In genomic region chr12:36724297-36724696, GRCm38 (mm10) we compare ENCODE assay signal across 22 mouse cellular contexts.
DNase-seq lines count a peak whose midpoint lies in the region; TF ChIP-seq lines count a peak whose summit lies in the region.
"Had no signal": no experiment of that assay in that cellular context is flagged by ENCODE, and none has a peak within 500 bp of the region (broad histone marks: within the 10 kb centered on the region; RNA-seq: fewer than 3 reads in every experiment).

No protein-coding gene starts in this region.

- no peak overlapping the region for H3K9ac ChIP-seq in heart, adult 2 months (ENCODE audit: low read depth, low read length)
- no peak overlapping the region for H3K9ac ChIP-seq in CH12.LX (ENCODE audit: insufficient read depth, low read depth)
- H3K9ac ChIP-seq: embryonic facial prominence, embryonic 12.5 days; forebrain, embryonic 12.5 days; heart, embryonic 12.5 days; heart, embryonic 15.5 days; hindbrain, embryonic 13.5 days; intestine, embryonic 15.5 days had no signal

- no peak for TF ChIP-seq POLR2A in heart, adult 2 months (IDR thresholded peaks at IDR 0.05; ENCODE audit: insufficient read depth, low read depth, low read length)
- no peak for TF ChIP-seq POLR2A in CH12.LX (IDR thresholded peaks at IDR 0.05; ENCODE audit: low read depth, low read length)

- H3K36me3 ChIP-seq in heart, adult 2 months (ENCODE audit: control insufficient read depth, insufficient read depth, low read length): peaks cover 4% of the 10 kb centered on the region
- H3K36me3 ChIP-seq in CH12.LX (replicated peaks in 1 of 2; ENCODE audit: control insufficient read depth in 1 of 2, insufficient read depth in 1 of 2, low read length in 1 of 2): no peaks in the 10 kb centered on the region
- H3K36me3 ChIP-seq: embryonic facial prominence, embryonic 12.5 days; forebrain, embryonic 12.5 days; heart, embryonic 12.5 days; heart, embryonic 15.5 days; hindbrain, embryonic 10.5 days; hindbrain, embryonic 13.5 days; intestine, embryonic 15.5 days had no signal

- H3K4me3 ChIP-seq in heart, adult 2 months: no peak overlapping the region
- H3K4me3 ChIP-seq in CH12.LX (replicated peaks in 1 of 3; ENCODE audit: low read depth in 2 of 3, low read length in 2 of 3, poor library complexity in 1 of 3): no peak overlapping the region
- H3K4me3 ChIP-seq: embryonic facial prominence, embryonic 12.5 days; erythroblast, embryonic 14.5 days; forebrain, embryonic 12.5 days; heart, embryonic 12.5 days; heart, embryonic 15.5 days; hindbrain, embryonic 10.5 days; hindbrain, embryonic 13.5 days; intestine, embryonic 15.5 days had no signal

- in situ Hi-C loops in CH12.LX (cut with MboI; ENCODE audit: low pct_ligation_motif_present, low pct_unique_long_range_greater_than_20kb, low sequenced_read_pairs): loop anchor here (10.0 kb wide), 1 partner anchor 211 kb away; no protein-coding TSS in a partner anchor

- H3K4me2 ChIP-seq in CH12.LX (ENCODE audit: insufficient read depth, low read depth, poor library complexity, severe bottlenecking): peak overlapping the region; percentile 50; the same call in 1 of the 2 replicates
- H3K4me2 ChIP-seq: embryonic facial prominence, embryonic 12.5 days; forebrain, embryonic 12.5 days; heart, embryonic 12.5 days; heart, embryonic 15.5 days; hindbrain, embryonic 13.5 days; intestine, embryonic 15.5 days had no signal

- no peak for TF ChIP-seq EP300 in heart, adult 2 months (IDR thresholded peaks at IDR 0.05; ENCODE audit: insufficient read depth, low read depth, low read length)
- TF ChIP-seq EP300 in CH12.LX (IDR thresholded peaks at IDR 0.05; ENCODE audit: low read length): peak; percentile 92

- no peak for TF ChIP-seq CTCF in heart, adult 2 months (IDR thresholded peaks at IDR 0.05)
- TF ChIP-seq CTCF in CH12.LX (conservative IDR thresholded peaks at IDR 0.05 in 1 of 2, IDR thresholded peaks at IDR 0.05 in 1 of 2; ENCODE audit: low read depth in 2 of 2, low read length in 2 of 2): no peak

- no peak for DNase-seq in heart, adult 2 months
- no peak for DNase-seq in heart, adult 9 months (ENCODE audit: low spot score in 2 of 2)
- peak; percentile 84 for DNase-seq in CH12.LX (ENCODE audit: extremely low read depth)
- peak; percentile 3 for DNase-seq in ZHBTc4 (ENCODE audit: low read depth, low spot score)
- no peak for DNase-seq in frontal cortex, postnatal 10 days (ENCODE audit: low spot score in 2 of 2)
- DNase-seq in layer of hippocampus, postnatal 36 days: no peak
- DNase-seq: adrenal gland, postnatal 10 days; adrenal gland, postnatal 36 days; cerebellum, adult 18-20 months; cerebellum, adult 9-10 months; cerebellum, postnatal 14 days; gastrocnemius, postnatal 36 days; heart, postnatal 10 days; heart, postnatal 36 days had no signal

- intact Hi-C loops in heart, adult 2 months (cut with DNase I): loop anchor here (5.0 kb wide), 2 partner anchors 58 to 193 kb away; no protein-coding TSS in a partner anchor

- no peaks in the 10 kb centered on the region for H3K9me3 ChIP-seq in CH12.LX (replicated peaks; ENCODE audit: low read length)
- H3K9me3 ChIP-seq: embryonic facial prominence, embryonic 12.5 days; forebrain, embryonic 12.5 days; heart, embryonic 12.5 days; heart, embryonic 15.5 days; hindbrain, embryonic 10.5 days; hindbrain, embryonic 13.5 days; intestine, embryonic 15.5 days had no signal

- dilution Hi-C loops in CH12.LX (cut with MboI; ENCODE audit: extremely low pct_ligation_motif_present, extremely low pct_unique_long_range_greater_than_20kb, low sequenced_read_pairs): no loop called here

- H3K27me3 ChIP-seq in heart, adult 2 months (ENCODE audit: control insufficient read depth, insufficient read depth, low read length): no peaks in the 10 kb centered on the region
- no peaks in the 10 kb centered on the region for H3K27me3 ChIP-seq in CH12.LX (replicated peaks)
- H3K27me3 ChIP-seq: embryonic facial prominence, embryonic 12.5 days; forebrain, embryonic 12.5 days; heart, embryonic 12.5 days; heart, embryonic 15.5 days; hindbrain, embryonic 13.5 days; intestine, embryonic 15.5 days had no signal

- 72% methylated on average over 4 of the region's 4 CpGs for WGBS in heart, adult 2 months

- no peak; the same call in 1 of the 2 replicates for TF ChIP-seq RAD21 in CH12.LX (IDR thresholded peaks at IDR 0.05; ENCODE audit: low read depth, low read length)

- peak overlapping the region; percentile 4; the same call in 1 of the 2 replicates for H3K27ac ChIP-seq in heart, adult 2 months
- peak overlapping the region; percentile 68 for H3K27ac ChIP-seq in CH12.LX (ENCODE audit: insufficient read depth, low read depth)
- H3K27ac ChIP-seq: embryonic facial prominence, embryonic 12.5 days; forebrain, embryonic 12.5 days; heart, embryonic 15.5 days; hindbrain, embryonic 10.5 days; hindbrain, embryonic 13.5 days; intestine, embryonic 15.5 days had no signal

- H3K4me1 ChIP-seq in heart, adult 2 months (ENCODE audit: control insufficient read depth, insufficient read depth, low read length): peaks cover 5% of the 10 kb centered on the region
- H3K4me1 ChIP-seq in CH12.LX (ENCODE audit: control insufficient read depth in 1 of 2, insufficient read depth in 2 of 2): peaks cover 2 to 34% of the 10 kb centered on the region in 2 experiments; a peak in 3 of 4 replicates
- H3K4me1 ChIP-seq: forebrain, embryonic 12.5 days; intestine, embryonic 15.5 days had no signal

- no peaks in the 10 kb centered on the region for H3K79me2 ChIP-seq in heart, adult 2 months (replicated peaks; ENCODE audit: control insufficient read depth, insufficient read depth, low read length)
- no peaks in the 10 kb centered on the region for H3K79me2 ChIP-seq in CH12.LX (replicated peaks; ENCODE audit: control insufficient read depth, extremely low read depth, insufficient read depth, poor library complexity, severe bottlenecking)

TF ChIP-seq in CH12.LX, 34 proteins besides CTCF, POLR2A, EP300 and RAD21:
- TF ChIP-seq MEF2A (IDR thresholded peaks at IDR 0.05; ENCODE audit: borderline replicate concordance, low read depth, low read length) (0 out of 2 replicates have a peak, but pooled peaks have one; percentile 40), TCF12 (IDR thresholded peaks at IDR 0.05; ENCODE audit: low read depth, low read length) (peak; percentile 84), MAZ (IDR thresholded peaks at IDR 0.05; ENCODE audit: low read depth, low read length) (no peak), ZMIZ1 (IDR thresholded peaks at IDR 0.05; ENCODE audit: low read depth, low read length) (no peak), JUN (IDR thresholded peaks at IDR 0.05; ENCODE audit: insufficient read depth, low read depth, low read length) (0 out of 2 replicates have a peak, but pooled peaks have one; percentile 2), KAT2A (IDR thresholded peaks at IDR 0.05; ENCODE audit: insufficient replicate concordance, low read length) (0 out of 2 replicates have a peak, but pooled peaks have one; percentile 66), NELFE (IDR thresholded peaks at IDR 0.05; ENCODE audit: low read depth, low read length) (no peak), JUND (conservative IDR thresholded peaks at IDR 0.05; ENCODE audit: low read depth, low read length) (peak; percentile 63; the same call in 1 of the 2 replicates), MAX (IDR thresholded peaks at IDR 0.05; ENCODE audit: low read length) (0 out of 2 replicates have a peak, but pooled peaks have one; percentile 47), CHD2 (IDR thresholded peaks at IDR 0.05; ENCODE audit: low read length) (0 out of 2 replicates have a peak, but pooled peaks have one; percentile 26), MAFK (IDR thresholded peaks at IDR 0.05; ENCODE audit: insufficient replicate concordance, low read length) (peak; percentile 64; the same call in 1 of the 2 replicates), MYC (IDR thresholded peaks at IDR 0.05; ENCODE audit: low read depth, low read length) (peak; percentile 41; the same call in 1 of the 2 replicates), ETS1 (conservative IDR thresholded peaks at IDR 0.05; ENCODE audit: low read depth, low read length) (peak; percentile 84), E2F4 (IDR thresholded peaks at IDR 0.05; ENCODE audit: insufficient replicate concordance, low read depth, low read length) (no peak), RCOR1 (conservative IDR thresholded peaks at IDR 0.05; ENCODE audit: low read depth, low read length) (peak; percentile 50; the same call in 1 of the 2 replicates), SMC3 (IDR thresholded peaks at IDR 0.05; ENCODE audit: low read depth, low read length) (no peak), BHLHE40 (IDR thresholded peaks at IDR 0.05; ENCODE audit: low read depth, low read length) (peak; percentile 91), IRF4 (IDR thresholded peaks at IDR 0.05; ENCODE audit: low read depth, low read length) (peak; percentile 40; the same call in 1 of the 2 replicates)

Comparison
In these comparisons a context has a peak if more than half of its experiments do, and no peak if none do; other contexts are left out.
1. DNase-seq: peak in CH12.LX (single experiment) and ZHBTc4 (single experiment); none in heart, adult 2 months (0 of 2), heart, adult 9 months (0 of 2), frontal cortex, postnatal 10 days (0 of 2) and layer of hippocampus, postnatal 36 days (0 of 2).